Comparison of ENCODE assay signal across 8 mouse cellular contexts in genomic region chr3:51288880-51289821, GRCm38 (mm10). TPM values are rescaled to one million over a fixed set of nuclear protein-coding genes. Genes with fewer than 3 reads are reported as not detected.
DNase-seq lines count a peak whose midpoint lies in the region; ATAC-seq and TF ChIP-seq lines count a peak whose summit lies in the region.
"Had no signal": no experiment of that assay in that cellular context is flagged by ENCODE, and none has a peak within 500 bp of the region (broad histone marks: within the 10 kb centered on the region; RNA-seq: fewer than 3 reads in every experiment).

No protein-coding gene starts in this region.

- peak; percentile 77 for DNase-seq in T-cell, adult 2 months (ENCODE audit: low spot score)
- peak; percentile 90 for DNase-seq in cerebellum, adult 9-10 months
- peak; percentile 41 to 78 for DNase-seq in frontal cortex, postnatal 10 days (ENCODE audit: low spot score in 2 of 2)
- DNase-seq in hindbrain, postnatal 0 days (ENCODE audit: low spot score), result peak; percentile 93
- peak; percentile 64 to 81 for DNase-seq in left cerebral cortex, adult 8-10 months (ENCODE audit: low spot score in 2 of 2)
- DNase-seq in midbrain, embryonic 11.5 days (ENCODE audit: low spot score, missing footprints), result peak; percentile 98
- DNase-seq in skeletal muscle tissue, adult 2 months (ENCODE audit: low read depth, low spot score), result peak; percentile 61

- no peak overlapping the region for H3K27ac ChIP-seq in hindbrain, postnatal 0 days
- H3K27ac ChIP-seq in midbrain, embryonic 11.5 days (ENCODE audit: low read depth, low read length), result no peak overlapping the region

- peak; percentile 88 for TF ChIP-seq CTCF in hindbrain, postnatal 0 days (IDR thresholded peaks at IDR 0.05; ENCODE audit: low read depth)

- peak; percentile 83 for ATAC-seq in hindbrain, postnatal 0 days
- ATAC-seq in midbrain, embryonic 11.5 days (ENCODE audit: low FRiP score), result peak; percentile 44; the same call in 1 of the 2 replicates

- no peaks in the 10 kb centered on the region for H3K4me1 ChIP-seq in hindbrain, postnatal 0 days (ENCODE audit: insufficient read depth, low read length)
- H3K4me1 ChIP-seq in midbrain, embryonic 11.5 days (ENCODE audit: control insufficient read depth, insufficient read depth, low read length), result no peaks in the 10 kb centered on the region

- 53% methylated on average over 11 of the region's 11 CpGs for WGBS in hindbrain, postnatal 0 days
- 58% methylated on average over 11 of the region's 11 CpGs for WGBS in midbrain, embryonic 11.5 days

- H3K27me3 ChIP-seq in hindbrain, postnatal 0 days (ENCODE audit: insufficient read depth, low read length), result no peaks in the 10 kb centered on the region
- H3K27me3 ChIP-seq in midbrain, embryonic 11.5 days (ENCODE audit: control insufficient read depth, insufficient read depth, low read length), result no peaks in the 10 kb centered on the region
- H3K27me3 ChIP-seq: megakaryocyte, embryonic 14.5 days had no signal

- H3K36me3 ChIP-seq in hindbrain, postnatal 0 days (ENCODE audit: insufficient read depth, low read length), result no peaks in the 10 kb centered on the region
- H3K36me3 ChIP-seq in midbrain, embryonic 11.5 days (ENCODE audit: control insufficient read depth, insufficient read depth, low read length), result no peaks in the 10 kb centered on the region

- no peaks in the 10 kb centered on the region for H3K9me3 ChIP-seq in hindbrain, postnatal 0 days (ENCODE audit: low read length)
- no peaks in the 10 kb centered on the region for H3K9me3 ChIP-seq in midbrain, embryonic 11.5 days (ENCODE audit: control insufficient read depth, low read length)
- H3K9me3 ChIP-seq: megakaryocyte, embryonic 14.5 days had no signal

- H3K4me2 ChIP-seq in hindbrain, postnatal 0 days (ENCODE audit: low read depth, low read length), result no peak overlapping the region
- no peak overlapping the region for H3K4me2 ChIP-seq in midbrain, embryonic 11.5 days

- no peak overlapping the region for H3K4me3 ChIP-seq in hindbrain, postnatal 0 days (ENCODE audit: low read length)
- no peak overlapping the region for H3K4me3 ChIP-seq in midbrain, embryonic 11.5 days (ENCODE audit: low read depth, low read length)
- H3K4me3 ChIP-seq: megakaryocyte, embryonic 14.5 days had no signal

- H3K9ac ChIP-seq in hindbrain, postnatal 0 days (replicated peaks; ENCODE audit: low read length), result no peak overlapping the region
- H3K9ac ChIP-seq in midbrain, embryonic 11.5 days (ENCODE audit: low read length), result no peak overlapping the region

RNA-seq across cellular contexts. Expression of gene Elf2, which starts 51.3 kb away (rescaled TPM):
- total RNA-seq in hindbrain, postnatal 0 days (2014; rRNA removed), result 47.8 and 56.2 TPM in 2 replicates
- polyA plus RNA-seq in hindbrain, postnatal 0 days (2015; fragmentation: Nextera tagmentation; extraction: Ambion mirVana), result 31.2 and 32.6 TPM in 2 replicates
- total RNA-seq in left cerebral cortex, adult 8-10 months (2022), result 10 to 100 TPM; 57.8 to 67.7 (median 60.8) TPM
- polyA plus RNA-seq in midbrain, embryonic 11.5 days (2014; fragmentation: Nextera tagmentation; extraction: Ambion mirVana), result 42.8 and 47.4 TPM in 2 replicates
